Mouse (Mus musculus): Measurements from ENCODE around the gene 1700016C15Rik.

Gene 1700016C15Rik

DNA sequence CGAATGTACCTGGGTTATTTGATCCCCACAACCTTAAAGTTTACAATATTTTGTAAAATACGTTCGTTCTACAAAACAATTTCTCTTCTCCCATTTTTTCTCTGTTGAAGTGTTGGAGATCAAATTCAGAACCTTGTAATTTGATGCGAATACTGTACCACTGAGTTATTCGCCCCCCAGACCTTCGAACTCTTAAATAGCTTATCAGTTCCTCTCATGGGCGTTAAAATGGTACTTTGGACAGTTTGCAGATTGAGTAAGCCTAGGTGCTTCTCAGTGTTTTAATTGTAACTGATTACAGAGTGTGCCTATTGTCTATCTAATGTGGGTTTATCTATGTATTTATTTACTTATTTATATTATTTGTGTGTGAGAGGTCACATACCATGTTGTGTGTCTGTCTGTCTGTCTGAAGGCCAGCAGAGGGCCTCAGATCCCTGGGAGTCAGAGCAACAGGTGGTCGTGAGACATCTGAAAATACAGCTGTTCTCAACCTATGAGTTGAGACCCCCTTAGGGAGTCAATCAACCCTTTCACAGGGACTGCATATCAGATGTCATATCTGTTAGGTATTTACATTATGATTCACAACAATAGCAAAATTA lies 67.6 kb downstream of the 1700016C15Rik start:
- no peak for DNase-seq (ENCODE audit: low spot score)
